8 mouse cellular contexts compared by ENCODE assay signal in the genomic region with DNA sequence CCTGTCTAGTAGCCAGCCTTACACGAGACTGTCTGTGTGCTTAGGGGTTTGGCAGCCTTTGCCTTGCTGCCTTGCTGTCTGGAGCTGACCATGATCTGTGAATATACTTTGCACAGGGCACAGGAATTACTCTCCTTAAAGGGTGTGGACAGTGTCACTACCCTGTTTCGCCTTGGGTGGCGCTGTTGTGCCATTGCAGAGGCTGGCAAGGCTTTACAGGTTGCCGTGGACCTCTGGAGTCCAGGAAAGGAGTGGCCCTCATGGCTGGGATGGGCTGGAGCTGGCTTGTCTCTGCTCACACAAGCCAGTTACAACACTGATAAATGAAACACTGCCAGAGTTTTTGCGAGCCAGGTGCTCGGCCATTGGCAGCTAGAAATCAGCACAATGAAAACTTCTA.
A peak's percentile ranks its signal among the peaks of the same experiment; 100 is the strongest.
DNase-seq lines count a peak whose midpoint lies in the region; ATAC-seq and TF ChIP-seq lines count a peak whose summit lies in the region.
"Had no signal": no experiment of that assay in that cellular context is flagged by ENCODE, and none has a peak within 500 bp of the region (broad histone marks: within the 10 kb centered on the region; RNA-seq: fewer than 3 reads in every experiment).

No protein-coding gene starts in this region.

- H3K27me3 ChIP-seq in midbrain, postnatal 0 days (ENCODE audit: insufficient read depth, low read length) = no peaks in the 10 kb centered on the region
- no peaks in the 10 kb centered on the region for H3K27me3 ChIP-seq in midbrain, embryonic 13.5 days
- no peaks in the 10 kb centered on the region for H3K27me3 ChIP-seq in intestine, embryonic 16.5 days (replicated peaks; ENCODE audit: control insufficient read depth, insufficient read depth, low read length)

- ATAC-seq in midbrain, postnatal 0 days (ENCODE audit: low FRiP score) = no peak
- no peak for ATAC-seq in midbrain, embryonic 13.5 days
- ATAC-seq in intestine, embryonic 16.5 days = 0 out of 2 replicates have a peak, but pooled peaks have one; percentile 21
- peak; percentile 79 for ATAC-seq in megakaryocyte progenitor cell, adult 5-6 weeks (replicated peaks; ENCODE audit: poor library complexity)

- DNase-seq in midbrain, postnatal 0 days (ENCODE audit: low spot score) = peak; percentile 26
- DNase-seq in adrenal gland, adult 2 months = peak; percentile 62
- peak; percentile 56 to 81 for DNase-seq in cerebellum, postnatal 14 days
- DNase-seq in left cerebral cortex, postnatal 14 days (ENCODE audit: low spot score in 2 of 2) = no peak

- TF ChIP-seq CTCF in midbrain, postnatal 0 days (IDR thresholded peaks at IDR 0.05) = peak; percentile 59

- H3K9ac ChIP-seq in midbrain, postnatal 0 days (replicated peaks; ENCODE audit: low read length, poor library complexity, severe bottlenecking) = no peak overlapping the region
- no peak overlapping the region for H3K9ac ChIP-seq in midbrain, embryonic 13.5 days (replicated peaks)
- no peak overlapping the region for H3K9ac ChIP-seq in intestine, embryonic 16.5 days (ENCODE audit: low read depth, low read length)
- H3K9ac ChIP-seq: midbrain, embryonic 12.5 days had no signal

- no peak overlapping the region for H3K27ac ChIP-seq in midbrain, postnatal 0 days (ENCODE audit: low read depth, low read length)
- H3K27ac ChIP-seq in midbrain, embryonic 13.5 days = no peak overlapping the region
- H3K27ac ChIP-seq in intestine, embryonic 16.5 days (ENCODE audit: low read length) = no peak overlapping the region
- H3K27ac ChIP-seq: midbrain, embryonic 12.5 days had no signal

- H3K36me3 ChIP-seq in midbrain, postnatal 0 days (ENCODE audit: insufficient read depth, low read length) = no peaks in the 10 kb centered on the region
- H3K36me3 ChIP-seq in midbrain, embryonic 13.5 days = no peaks in the 10 kb centered on the region
- no peaks in the 10 kb centered on the region for H3K36me3 ChIP-seq in intestine, embryonic 16.5 days (ENCODE audit: control insufficient read depth, insufficient read depth, low read length)
- H3K36me3 ChIP-seq: midbrain, embryonic 12.5 days had no signal

- no peak overlapping the region for H3K4me3 ChIP-seq in midbrain, postnatal 0 days (ENCODE audit: low read depth, low read length)
- no peak overlapping the region for H3K4me3 ChIP-seq in midbrain, embryonic 13.5 days (replicated peaks)
- H3K4me3 ChIP-seq in intestine, embryonic 16.5 days (ENCODE audit: low read length) = no peak overlapping the region
- H3K4me3 ChIP-seq: midbrain, embryonic 12.5 days had no signal

- H3K9me3 ChIP-seq in midbrain, postnatal 0 days (ENCODE audit: low read length) = no peaks in the 10 kb centered on the region
- H3K9me3 ChIP-seq in midbrain, embryonic 13.5 days = no peaks in the 10 kb centered on the region; the same call in 1 of the 2 replicates
- no peaks in the 10 kb centered on the region for H3K9me3 ChIP-seq in intestine, embryonic 16.5 days (ENCODE audit: control insufficient read depth, low read length)
- H3K9me3 ChIP-seq: midbrain, embryonic 12.5 days had no signal

- no peaks in the 10 kb centered on the region for H3K4me1 ChIP-seq in midbrain, postnatal 0 days (ENCODE audit: insufficient read depth, low read length)
- H3K4me1 ChIP-seq in midbrain, embryonic 13.5 days (replicated peaks) = peaks cover 5% of the 10 kb centered on the region
- no peaks in the 10 kb centered on the region for H3K4me1 ChIP-seq in intestine, embryonic 16.5 days (ENCODE audit: control insufficient read depth, insufficient read depth, low read length)

- 46% methylated on average over 6 of the region's 6 CpGs for WGBS in midbrain, postnatal 0 days
- WGBS in midbrain, embryonic 13.5 days = 39% methylated on average over 6 of the region's 6 CpGs
- WGBS in intestine, embryonic 16.5 days = 37% methylated on average over 6 of the region's 6 CpGs

- intact Hi-C loops in left cerebral cortex, postnatal 14 days (cut with DNase I) = no loop called here

- H3K4me2 ChIP-seq in midbrain, postnatal 0 days (ENCODE audit: low read depth, low read length, poor library complexity, severe bottlenecking) = no peak overlapping the region
- no peak overlapping the region for H3K4me2 ChIP-seq in midbrain, embryonic 13.5 days (replicated peaks)
- no peak overlapping the region for H3K4me2 ChIP-seq in intestine, embryonic 16.5 days (ENCODE audit: low read depth, low read length)
- H3K4me2 ChIP-seq: midbrain, embryonic 12.5 days had no signal

Comparison
In these comparisons a context has a peak if more than half of its experiments do, and no peak if none do; other contexts are left out.
1. ATAC-seq: peak in intestine, embryonic 16.5 days (single experiment) and megakaryocyte progenitor cell, adult 5-6 weeks (single experiment); none in midbrain, postnatal 0 days (single experiment) and midbrain, embryonic 13.5 days (single experiment).
2. DNase-seq: peak in midbrain, postnatal 0 days (single experiment), adrenal gland, adult 2 months (single experiment) and cerebellum, postnatal 14 days (2 of 2); none in left cerebral cortex, postnatal 14 days (0 of 2).